Mouse (Mus musculus) heart, postnatal 0 days (tissue): ENCODE measurements around the gene Ppp1r21. TPM values are rescaled to one million over a fixed set of nuclear protein-coding genes. Genes with fewer than 3 reads are reported as not detected.

Experiments used
- ATAC-seq: fragments of 200-750 bp; cut with Nextera tagmentation; 2 replicates; pipeline ENCODE4 v1.8.0; 2017; ENCODE audit warnings: low read depth, moderate number of reproducible peaks, moderate library complexity; ENCODE audit not compliant: insufficient read depth
- DNase-seq: peaks from one replicate; pipeline ENCODE4 v3.0.0-alpha.2; 2016; ENCODE audit warnings: low spot score
- H3K27ac ChIP-seq: fragments of 300-500 bp; sonication (generic); 2 replicates; pipeline ENCODE4 v1.5.1; 2014; ENCODE audit warnings: low read depth, mild to moderate bottlenecking
- H3K27me3 ChIP-seq: fragments of 300-500 bp; sonication (generic); 2 replicates; pipeline ENCODE4 v1.6.1; 2014; ENCODE audit warnings: low read length, mixed read lengths; ENCODE audit not compliant: control insufficient read depth, insufficient read depth
- H3K36me3 ChIP-seq: fragments of 300-500 bp; sonication (generic); replicated peaks from 2 replicates; pipeline ENCODE4 v1.6.1; 2014; ENCODE audit warnings: low read length, mixed read lengths; ENCODE audit not compliant: control insufficient read depth, insufficient read depth
- H3K4me1 ChIP-seq: fragments of 300-500 bp; sonication (generic); 2 replicates; pipeline ENCODE4 v1.6.1; 2014; ENCODE audit warnings: antibody characterized with exemption; ENCODE audit not compliant: control insufficient read depth, insufficient read depth
- H3K4me2 ChIP-seq: fragments of 300-500 bp; sonication (generic); 2 replicates; pipeline ENCODE4 v1.6.1; 2014; ENCODE audit warnings: low read depth, mild to moderate bottlenecking, low read length, moderate library complexity
- H3K4me3 ChIP-seq: fragments of 300-500 bp; sonication (generic); 2 replicates; pipeline ENCODE4 v1.5.1; 2014; ENCODE audit warnings: low read depth, low read length
- H3K9ac ChIP-seq: fragments of 300-500 bp; sonication (generic); replicated peaks from 2 replicates; pipeline ENCODE4 v1.6.1; 2014; ENCODE audit warnings: low read depth, low read length, mixed read lengths
- H3K9me3 ChIP-seq: fragments of 300-500 bp; sonication (generic); replicated peaks from 2 replicates; pipeline ENCODE4 v1.6.1; 2016; ENCODE audit warnings: low read length; ENCODE audit not compliant: control insufficient read depth
- CTCF ChIP-seq: IDR thresholded peaks from 2 replicates; pipeline ENCODE4 v1.5.1; 2016; ENCODE audit warnings: antibody characterized with exemption, control low read depth, low read depth
- EP300 ChIP-seq: IDR thresholded peaks from 2 replicates; pipeline ENCODE4 v1.6.1; 2016; ENCODE audit warnings: antibody characterized with exemption, low read depth
- WGBS: fragments of 180-500 bp; shearing (Covaris S2); extraction: QIAGEN DNeasy Blood & Tissue Kit; methylation state at CpG from one replicate; pipeline ENCODE4 v1.1.7; 2014; 5-methylcytosine and 5-hydroxymethylcytosine counted together
- polyA plus RNA-seq: library from polyadenylated mRNA; unstranded; fragments of >200 nt; fragmentation: Nextera tagmentation; extraction: Ambion mirVana; gene quantifications from 2 replicates; pipeline ENCODE4 v1.2.1, GENCODE M21; 2015
- total RNA-seq: library from RNA; depleted of rRNA; stranded (reverse); fragments of >200 nt; gene quantifications from 2 replicates; pipeline ENCODE4 v1.2.3, GENCODE M21; 2014; ENCODE audit warnings: low replicate concordance

Ppp1r21 gene
- total and polyA plus RNA-seq, 2 experiments from 2014 or later: 5.8 to 5.9 TPM

DNA sequence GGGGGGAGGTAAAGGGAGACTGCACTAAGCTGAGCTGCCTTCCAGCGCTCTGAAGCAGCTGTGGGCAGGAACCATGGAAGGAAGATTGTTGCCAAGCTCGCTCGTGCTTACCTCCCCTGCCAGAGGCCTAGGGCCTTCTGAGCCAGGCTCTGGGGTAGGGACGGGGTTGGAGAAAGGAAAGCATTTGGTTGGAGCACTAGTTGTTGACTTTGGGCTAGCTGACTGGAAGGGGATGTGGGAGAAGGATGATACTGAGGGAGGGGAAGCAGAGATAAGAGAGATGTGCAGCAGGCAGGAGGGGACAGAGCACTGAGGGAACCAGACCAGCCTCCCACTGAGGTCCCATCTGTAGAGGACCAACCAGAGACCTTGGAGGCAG is 99.5 kb downstream of the Ppp1r21 start:
- H3K27me3 ChIP-seq: no peaks in the 10 kb centered on the region
- 3% methylated on average over 4 of the region's 4 CpGs for WGBS

DNA sequence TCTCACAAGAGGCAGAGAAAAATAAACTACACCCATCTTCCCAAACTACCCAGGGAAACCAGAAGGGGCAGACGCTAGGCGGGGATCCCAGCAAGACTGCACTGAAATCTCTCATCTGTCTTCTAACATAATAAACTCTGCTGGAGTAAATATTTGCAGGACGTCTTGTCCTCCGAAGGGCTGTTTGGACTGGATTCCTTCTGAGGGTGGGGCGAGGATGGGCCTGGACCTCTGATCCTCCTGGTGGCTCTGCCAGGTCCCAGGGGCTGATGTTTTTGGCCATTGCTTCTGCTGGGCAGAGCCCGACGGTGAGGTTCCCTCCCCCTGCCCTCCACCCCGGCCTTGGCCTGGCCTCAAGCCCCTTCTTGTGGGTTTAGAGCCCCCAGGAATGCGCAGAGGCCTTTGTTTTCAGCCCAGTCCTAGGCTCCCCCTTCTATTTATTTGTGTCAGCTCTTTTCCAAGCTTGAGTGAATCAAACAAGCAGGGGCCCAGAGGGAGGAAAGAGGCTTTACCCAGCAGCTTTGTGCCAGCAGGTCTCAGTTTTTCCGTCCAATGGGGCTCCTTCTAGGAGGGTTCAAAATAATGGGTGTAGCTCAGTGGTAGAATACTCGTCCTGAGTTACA is 100.1 kb downstream of the Ppp1r21 start:
- peak; percentile 10; the same call in 1 of the 2 replicates for ATAC-seq
- H3K27ac ChIP-seq: peak overlapping the region; percentile 88
- H3K9ac ChIP-seq: peak overlapping the region; percentile 14; the same call in 1 of the 2 replicates
- peaks cover 54% of the 10 kb centered on the region for H3K4me1 ChIP-seq
- H3K4me3 ChIP-seq: no peak overlapping the region
- H3K27me3 ChIP-seq: no peaks in the 10 kb centered on the region
- TF ChIP-seq EP300 (no peak), CTCF (no peak)
- 40% methylated on average over 11 of the region's 11 CpGs for WGBS
- peaks cover 5% of the 10 kb centered on the region; the same call in 1 of the 2 replicates for H3K36me3 ChIP-seq
- H3K4me2 ChIP-seq: peak overlapping the region; percentile 19
- peak; percentile 58 for DNase-seq
- no peaks in the 10 kb centered on the region for H3K9me3 ChIP-seq

More for the DNA sequence above, 99.5 kb downstream of the Ppp1r21 start:
- TF ChIP-seq EP300 (no peak), CTCF (no peak)
- H3K9ac ChIP-seq: no peak overlapping the region
- peak; percentile 47 for ATAC-seq
- peak; percentile 66 for DNase-seq
- peak overlapping the region; percentile 50 for H3K4me2 ChIP-seq
- H3K4me3 ChIP-seq: peak overlapping the region; percentile 6; the same call in 1 of the 2 replicates
- peak overlapping the region; percentile 88 for H3K27ac ChIP-seq
- no peaks in the 10 kb centered on the region for H3K9me3 ChIP-seq
- no peaks in the 10 kb centered on the region for H3K36me3 ChIP-seq
- peaks cover 54% of the 10 kb centered on the region for H3K4me1 ChIP-seq

DNA sequence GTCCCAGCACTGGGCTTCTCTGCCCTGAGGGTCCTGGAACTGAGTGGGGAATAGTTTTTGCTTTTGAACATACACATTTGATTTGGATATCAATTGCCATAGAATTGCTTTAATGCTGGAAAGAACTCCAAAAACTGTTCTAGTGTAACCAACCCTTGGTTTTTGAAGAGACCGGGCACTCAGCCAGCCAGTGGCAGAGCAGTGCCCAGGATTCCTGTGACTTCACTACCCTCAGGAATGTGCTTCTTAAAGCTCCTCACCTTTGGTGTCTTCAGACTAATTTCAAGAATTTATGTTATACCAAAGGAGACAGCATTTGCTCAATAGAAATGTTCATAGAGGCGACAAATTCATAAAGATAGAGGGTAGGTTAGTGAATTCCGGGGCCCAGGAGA is 100.6 kb downstream of the Ppp1r21 start:
- Histone ChIP-seq H3K27me3 (no peaks in the 10 kb centered on the region), H3K27ac (peak overlapping the region; percentile 88), H3K36me3 (peaks cover 10% of the 10 kb centered on the region), H3K9ac (no peak overlapping the region), H3K4me3 (no peak overlapping the region), H3K4me1 (peaks cover 51% of the 10 kb centered on the region), H3K9me3 (no peaks in the 10 kb centered on the region), H3K4me2 (peak overlapping the region; percentile 19; the same call in 1 of the 2 replicates)
- ATAC-seq: no peak
- peak; percentile 24 for DNase-seq
- no peak for TF ChIP-seq EP300
- TF ChIP-seq CTCF: no peak
- 62% methylated on average over 3 of the region's 3 CpGs for WGBS

DNA sequence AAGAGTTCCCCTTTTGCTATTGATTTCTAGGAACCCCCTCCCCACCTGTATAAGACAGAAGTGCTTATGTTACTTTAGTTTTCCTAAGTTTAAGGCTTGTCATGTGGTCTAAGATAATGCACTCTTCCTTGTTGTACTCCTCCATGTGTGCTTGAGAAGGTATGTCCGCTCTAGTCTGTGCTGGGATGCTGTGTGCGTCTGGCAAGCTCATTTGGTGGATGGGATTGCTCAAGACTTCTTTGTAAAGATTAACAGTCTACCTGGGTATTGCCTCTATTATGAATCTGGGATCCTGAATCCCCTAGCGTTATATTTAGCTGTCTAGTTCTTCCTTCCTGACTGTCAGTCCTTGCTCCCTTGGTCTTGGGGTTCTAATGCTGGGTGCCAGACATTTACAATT is 102.7 kb downstream of the Ppp1r21 start:
- peaks cover 33% of the 10 kb centered on the region for H3K4me1 ChIP-seq

DNA sequence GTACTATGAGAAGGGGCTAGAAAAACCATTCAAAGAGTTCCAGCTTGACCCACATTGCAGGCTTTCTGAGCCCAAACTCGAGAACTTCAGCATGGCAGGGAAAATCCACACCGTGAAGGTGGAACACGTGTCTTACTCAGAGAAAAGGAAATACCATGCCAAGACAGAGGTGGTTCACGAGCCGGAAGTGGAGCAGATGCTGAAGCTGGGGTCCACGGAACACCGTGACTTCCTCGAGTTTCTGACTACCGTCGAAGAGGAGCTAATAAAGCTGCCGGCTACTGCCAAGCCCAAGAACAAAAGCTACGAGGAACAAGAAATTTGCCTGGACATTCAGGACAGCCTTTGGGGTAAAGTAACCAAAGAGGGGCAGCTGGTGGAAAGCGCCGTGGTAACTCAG is 106.2 kb downstream of the Ppp1r21 start:
- DNase-seq (no peak), ATAC-seq (no peak)
- peaks cover 25% of the 10 kb centered on the region for H3K36me3 ChIP-seq
- no peak overlapping the region for H3K27ac ChIP-seq
- TF ChIP-seq EP300 (no peak), CTCF (no peak)
- H3K4me2 ChIP-seq: no peak overlapping the region
- H3K9me3 ChIP-seq: no peaks in the 10 kb centered on the region
- H3K9ac ChIP-seq: no peak overlapping the region
- no peak overlapping the region for H3K4me3 ChIP-seq
- 82% methylated on average over 14 of the region's 14 CpGs for WGBS
- H3K27me3 ChIP-seq: no peaks in the 10 kb centered on the region
- H3K4me1 ChIP-seq: peaks cover 6% of the 10 kb centered on the region; the same call in 1 of the 2 replicates

More for the DNA sequence above, 102.7 kb downstream of the Ppp1r21 start:
- Histone ChIP-seq H3K4me2 (no peak overlapping the region), H3K9me3 (no peaks in the 10 kb centered on the region), H3K36me3 (peaks cover 25% of the 10 kb centered on the region), H3K4me3 (no peak overlapping the region), H3K27me3 (no peaks in the 10 kb centered on the region), H3K27ac (no peak overlapping the region), H3K9ac (no peak overlapping the region)
- 76% methylated on average over 3 of the region's 3 CpGs for WGBS
- no peak for ATAC-seq
- TF ChIP-seq CTCF (no peak), EP300 (no peak)
- DNase-seq: no peak
